Mouse (Mus musculus) C2C12 (cell line): ENCODE data around the gene Smoc1. TPM values are rescaled to one million over a fixed set of nuclear protein-coding genes. Genes with fewer than 3 reads are reported as not detected.

Experiments used
- H3K27me3 ChIP-seq: one replicate; pipeline ENCODE4 v1.6.1; 2011; ENCODE audit not compliant: control insufficient read depth, insufficient read depth, insufficient read length
- H3K36me3 ChIP-seq: one replicate; pipeline ENCODE4 v1.6.1; 2011; ENCODE audit not compliant: control insufficient read depth, insufficient read depth
- H3K4me3 ChIP-seq: one replicate; pipeline ENCODE4 v1.5.1; 2011; ENCODE audit warnings: mild to moderate bottlenecking, control low read depth; ENCODE audit not compliant: poor library complexity, insufficient read depth, severe bottlenecking
- H3K79me2 ChIP-seq: one replicate; pipeline ENCODE4 v1.6.1; 2011; ENCODE audit not compliant: control insufficient read depth, insufficient read depth
- H3K79me3 ChIP-seq: one replicate; pipeline ENCODE4 v1.6.1; 2011; ENCODE audit warnings: low read depth, control low read depth
- H3ac ChIP-seq: one replicate; pipeline ENCODE3; 2011; ENCODE audit warnings: low read depth; ENCODE audit not compliant: control insufficient read depth, insufficient read length
- CEBPB ChIP-seq: IDR thresholded peaks from one replicate; pipeline ENCODE4 v1.6.1; 2011; ENCODE audit warnings: low read depth, mild to moderate bottlenecking, control low read depth, moderate library complexity
- CTCF ChIP-seq: IDR thresholded peaks from one replicate; pipeline ENCODE4 v1.5.1; 2011; ENCODE audit not compliant: control insufficient read depth, insufficient read depth, insufficient read length
- FOSL1 ChIP-seq: IDR thresholded peaks from one replicate; pipeline ENCODE4 v1.8.0; 2011; ENCODE audit warnings: mild to moderate bottlenecking, low read length; ENCODE audit not compliant: poor library complexity, insufficient read depth, severe bottlenecking
- MAX ChIP-seq: IDR thresholded peaks from one replicate; pipeline ENCODE4 v1.6.1; 2011; ENCODE audit warnings: mild to moderate bottlenecking, control low read depth
- MYOD1 ChIP-seq: IDR thresholded peaks from one replicate; pipeline ENCODE4 v1.6.1; 2011; ENCODE audit warnings: low read depth; ENCODE audit not compliant: control insufficient read depth, insufficient read length
- MYOG ChIP-seq: IDR thresholded peaks from one replicate; pipeline ENCODE4 v1.6.1; 2011; ENCODE audit not compliant: control insufficient read depth, insufficient read length; ENCODE audit errors: extremely low read depth
- USF1 ChIP-seq: IDR thresholded peaks from one replicate; pipeline ENCODE4 v1.6.1; 2011; ENCODE audit warnings: low read depth, mild to moderate bottlenecking, control low read depth, moderate library complexity
- polyA plus RNA-seq: library from polyadenylated mRNA; unstranded; fragments of >200 nt; fragmentation: generic; extraction: Trizol; gene quantifications from one replicate; pipeline ENCODE4 v1.2.1, GENCODE M21; 2012; ENCODE audit warnings: missing spikeins

Smoc1 gene
- polyA plus RNA-seq, 1 experiment, result 0.23 TPM

GRCm38 (mm10) chr12:81000924-81001323 is 25.7 kb upstream of the Smoc1 start:
- no peaks in the 10 kb centered on the region for H3K79me3 ChIP-seq
- no peaks in the 10 kb centered on the region for H3K36me3 ChIP-seq
- peaks cover 23% of the 10 kb centered on the region for H3K27me3 ChIP-seq
- no peak overlapping the region for H3ac ChIP-seq
- no peak overlapping the region for H3K4me3 ChIP-seq
- TF ChIP-seq MAX (no peak), CEBPB (no peak), FOSL1 (no peak), MYOD1 (no peak), CTCF (no peak), MYOG (no peak), USF1 (no peak)
- H3K79me2 ChIP-seq, result no peaks in the 10 kb centered on the region

- TF ChIP-seq MYOG, result no peak
- no peak for TF ChIP-seq CEBPB
- TF ChIP-seq MYOD1, result no peak
- no peak for TF ChIP-seq FOSL1
- TF ChIP-seq CTCF, result no peak
- no peak for TF ChIP-seq MAX
- no peak for TF ChIP-seq USF1
- Histone ChIP-seq H3ac (no peak overlapping the region), H3K4me3 (no peak overlapping the region), H3K36me3 (no peaks in the 10 kb centered on the region), H3K79me3 (no peaks in the 10 kb centered on the region), H3K79me2 (no peaks in the 10 kb centered on the region), H3K27me3 (peaks cover 32% of the 10 kb centered on the region)
Measured at GRCm38 (mm10) chr12:81002841-81003635, 23.6 kb upstream of the Smoc1 start.

GRCm38 (mm10) chr12:81009813-81010212 is 16.8 kb upstream of the Smoc1 start:
- TF ChIP-seq MAX, result no peak
- TF ChIP-seq MYOD1, result no peak
- TF ChIP-seq MYOG, result no peak
- no peak for TF ChIP-seq USF1
- no peak for TF ChIP-seq FOSL1
- no peak for TF ChIP-seq CEBPB
- no peak for TF ChIP-seq CTCF
- H3K79me3 ChIP-seq, result no peaks in the 10 kb centered on the region
- H3K79me2 ChIP-seq, result no peaks in the 10 kb centered on the region
- H3K4me3 ChIP-seq, result no peak overlapping the region
- H3K27me3 ChIP-seq, result peaks cover 49% of the 10 kb centered on the region
- H3ac ChIP-seq, result no peak overlapping the region
- H3K36me3 ChIP-seq, result no peaks in the 10 kb centered on the region

- no peaks in the 10 kb centered on the region for H3K79me2 ChIP-seq
- no peaks in the 10 kb centered on the region for H3K79me3 ChIP-seq
- no peaks in the 10 kb centered on the region for H3K36me3 ChIP-seq
- H3K4me3 ChIP-seq, result no peak overlapping the region
- peaks cover 45% of the 10 kb centered on the region for H3K27me3 ChIP-seq
- no peak overlapping the region for H3ac ChIP-seq
- TF ChIP-seq MYOG (no peak), MYOD1 (no peak), USF1 (no peak), MAX (no peak), CEBPB (no peak), CTCF (no peak)
Measured at GRCm38 (mm10) chr12:81011994-81012393, 14.6 kb upstream of the Smoc1 start.

GRCm38 (mm10) chr12:81013496-81013895 is 13.1 kb upstream of the Smoc1 start:
- Histone ChIP-seq H3K4me3 (no peak overlapping the region), H3K27me3 (peaks cover 45% of the 10 kb centered on the region), H3ac (no peak overlapping the region), H3K79me2 (no peaks in the 10 kb centered on the region), H3K79me3 (no peaks in the 10 kb centered on the region), H3K36me3 (no peaks in the 10 kb centered on the region)
- no peak for TF ChIP-seq MYOD1
- TF ChIP-seq USF1, result no peak
- no peak for TF ChIP-seq CEBPB
- no peak for TF ChIP-seq FOSL1

- H3K79me2 ChIP-seq, result no peaks in the 10 kb centered on the region
- no peak overlapping the region for H3K4me3 ChIP-seq
- TF ChIP-seq MAX (no peak), MYOD1 (no peak), USF1 (no peak), MYOG (no peak), FOSL1 (no peak), CTCF (no peak), CEBPB (no peak)
- H3ac ChIP-seq, result no peak overlapping the region
- H3K36me3 ChIP-seq, result no peaks in the 10 kb centered on the region
- H3K79me3 ChIP-seq, result no peaks in the 10 kb centered on the region
- peaks cover 42% of the 10 kb centered on the region for H3K27me3 ChIP-seq
Measured at GRCm38 (mm10) chr12:81017624-81018023, 9.0 kb upstream of the Smoc1 start.
